Mouse (Mus musculus) MEL (cell line): ENCODE data around the gene Zfp575. TPM values are rescaled to one million over a fixed set of nuclear protein-coding genes. Genes with fewer than 3 reads are reported as not detected.
A peak's percentile ranks its signal among the peaks of the same experiment; 100 is the strongest.

Source experiments
- DNase-seq: peaks from one replicate; pipeline ENCODE4 v3.0.0; 2011; ENCODE audit warnings: low read depth, low spot score
- H3K27ac ChIP-seq: 2 replicates; pipeline ENCODE4 v1.5.1; 2012; ENCODE audit warnings: low read depth, mild to moderate bottlenecking, control low read depth, low read length, moderate library complexity; ENCODE audit not compliant: control insufficient read depth
- H3K27me3 ChIP-seq, 2 experiments: fragments of 150-350 bp in 1 of 2; sonication (generic) in 1 of 2; 2 replicates each; pipeline ENCODE4 v1.6.1; 2012; ENCODE audit warnings: low read length in 2 of 2, mild to moderate bottlenecking in 2 of 2, improper control_type of control experiment in 1 of 2, moderate library complexity in 1 of 2; ENCODE audit not compliant: insufficient read depth in 2 of 2, control insufficient read depth in 1 of 2
- H3K36me3 ChIP-seq, 2 experiments: 2 replicates each; pipeline ENCODE4 v1.6.1; 2012 to 2014; ENCODE audit warnings: low read length in 2 of 2, improper control_type of control experiment in 1 of 2, inconsistent platforms in 1 of 2, mild to moderate bottlenecking in 1 of 2; ENCODE audit not compliant: insufficient read depth in 2 of 2, control insufficient read depth in 1 of 2
- H3K4me1 ChIP-seq, 2 experiments: fragments of 150-350 bp in 1 of 2; sonication (generic) in 1 of 2; 2 replicates each; pipeline ENCODE4 v1.6.1; 2012; ENCODE audit warnings: low read length in 2 of 2, improper control_type of control experiment in 1 of 2, mild to moderate bottlenecking in 1 of 2; ENCODE audit not compliant: insufficient read depth in 2 of 2, control insufficient read depth in 1 of 2
- H3K4me3 ChIP-seq, 2 experiments: fragments of 150-350 bp in 1 of 2; sonication (generic) in 1 of 2; 2 replicates each; pipeline ENCODE4 v1.5.1; 2012; ENCODE audit warnings: low read depth in 2 of 2, low read length in 2 of 2, mild to moderate bottlenecking in 2 of 2, moderate library complexity in 2 of 2, control low read depth in 1 of 2, improper control_type of control experiment in 1 of 2; ENCODE audit not compliant: control insufficient read depth in 1 of 2, insufficient read depth in 1 of 2
- H3K79me2 ChIP-seq: 2 replicates; pipeline ENCODE4 v1.6.1; 2012; ENCODE audit warnings: mild to moderate bottlenecking, low read length, moderate library complexity; ENCODE audit not compliant: control insufficient read depth, poor library complexity, insufficient read depth
- H3K9ac ChIP-seq: 2 replicates; pipeline ENCODE4 v1.6.1; 2012; ENCODE audit warnings: low read depth, mild to moderate bottlenecking, control low read depth, low read length, moderate library complexity; ENCODE audit not compliant: control insufficient read depth, poor library complexity, severe bottlenecking
- H3K9me3 ChIP-seq: fragments of 150-350 bp; sonication (generic); replicated peaks from 2 replicates; pipeline ENCODE4 v1.6.1; 2012; ENCODE audit warnings: mild to moderate bottlenecking, low read length, improper control_type of control experiment, moderate library complexity; ENCODE audit not compliant: insufficient read depth
- CHD2 ChIP-seq: IDR thresholded peaks from 2 replicates; pipeline ENCODE4 v1.6.1; 2011; ENCODE audit warnings: low read length, improper control_type of control experiment
- CTCF ChIP-seq, 3 experiments: IDR thresholded peaks in 2 of 3; conservative IDR thresholded peaks in 1 of 3; 2 replicates each; pipeline ENCODE4 v1.5.1; 2011 to 2012; ENCODE audit warnings: low read length in 3 of 3, low read depth in 2 of 3, mild to moderate bottlenecking in 2 of 3, improper control_type of control experiment in 1 of 3, inconsistent platforms in 1 of 3, mixed read lengths in 1 of 3, moderate library complexity in 1 of 3; ENCODE audit not compliant: control insufficient read depth in 1 of 3, insufficient read depth in 1 of 3, poor library complexity in 1 of 3, severe bottlenecking in 1 of 3
- E2F4 ChIP-seq: IDR thresholded peaks from 2 replicates; pipeline ENCODE4 v1.6.1; 2011; ENCODE audit warnings: low read depth, low read length, improper control_type of control experiment, borderline replicate concordance
- GATA1 ChIP-seq: IDR thresholded peaks from 2 replicates; pipeline ENCODE4 v1.6.1; 2011; ENCODE audit warnings: low read depth, low read length, improper control_type of control experiment
- JUND ChIP-seq: IDR thresholded peaks from 2 replicates; pipeline ENCODE4 v1.6.1; 2011; ENCODE audit warnings: low read depth, mild to moderate bottlenecking, improper control_type of control experiment, low read length
- KAT2A ChIP-seq: conservative IDR thresholded peaks from 2 replicates; pipeline ENCODE4 v1.6.1; 2012; ENCODE audit warnings: low read depth, low read length, improper control_type of control experiment, inconsistent platforms
- MAFK ChIP-seq: IDR thresholded peaks from 2 replicates; pipeline ENCODE4 v1.6.1; 2011; ENCODE audit warnings: low read depth, mild to moderate bottlenecking, low read length, improper control_type of control experiment, borderline replicate concordance
- MXI1 ChIP-seq: IDR thresholded peaks from 2 replicates; pipeline ENCODE4 v1.6.1; 2011; ENCODE audit warnings: mild to moderate bottlenecking, low read depth, low read length, improper control_type of control experiment
- NRF1 ChIP-seq: IDR thresholded peaks from 2 replicates; pipeline ENCODE4 v1.6.1; 2014; ENCODE audit warnings: low read depth, mild to moderate bottlenecking, inconsistent platforms, low read length, improper control_type of control experiment, moderate library complexity; ENCODE audit not compliant: poor library complexity, insufficient read depth, severe bottlenecking
- POLR2AphosphoS5 ChIP-seq: IDR thresholded peaks from 2 replicates; pipeline ENCODE4 v1.6.1; 2012; ENCODE audit warnings: low read depth, borderline replicate concordance, mild to moderate bottlenecking, inconsistent platforms, low read length, moderate library complexity, mixed read lengths
- RAD21 ChIP-seq: IDR thresholded peaks from 2 replicates; pipeline ENCODE4 v1.6.1; 2011; ENCODE audit warnings: mild to moderate bottlenecking, low read depth, low read length, improper control_type of control experiment
- SIN3A ChIP-seq: IDR thresholded peaks from 2 replicates; pipeline ENCODE4 v1.6.1; 2012; ENCODE audit warnings: low read length, improper control_type of control experiment, inconsistent platforms
- SMC3 ChIP-seq: IDR thresholded peaks from 2 replicates; pipeline ENCODE4 v1.6.1; 2011; ENCODE audit warnings: low read depth, low read length, improper control_type of control experiment
- TAL1 ChIP-seq: IDR thresholded peaks from 2 replicates; pipeline ENCODE4 v1.6.1; 2012; ENCODE audit warnings: mild to moderate bottlenecking, inconsistent platforms, low read length, moderate library complexity, mixed read lengths
- TBP ChIP-seq: IDR thresholded peaks from 2 replicates; pipeline ENCODE4 v1.8.0; 2011; ENCODE audit warnings: low read depth, low read length, improper control_type of control experiment
- TCF12 ChIP-seq: IDR thresholded peaks from 2 replicates; pipeline ENCODE4 v1.6.1; 2014; ENCODE audit warnings: low read depth, mild to moderate bottlenecking, inconsistent platforms, low read length, improper control_type of control experiment, moderate library complexity
- USF2 ChIP-seq, 2 experiments: IDR thresholded peaks; 2 replicates each; pipeline ENCODE4 v1.6.1; 2011 to 2012; ENCODE audit warnings: improper control_type of control experiment in 2 of 2, low read length in 2 of 2, borderline replicate concordance in 1 of 2, inconsistent platforms in 1 of 2, low read depth in 1 of 2, mild to moderate bottlenecking in 1 of 2; ENCODE audit not compliant: insufficient read depth in 1 of 2
- ZKSCAN1 ChIP-seq: IDR thresholded peaks from 2 replicates; pipeline ENCODE4 v1.6.1; 2012; ENCODE audit warnings: low read depth, mild to moderate bottlenecking, inconsistent platforms, low read length, improper control_type of control experiment, moderate library complexity
- ZNF384 ChIP-seq: IDR thresholded peaks from 2 replicates; pipeline ENCODE4 v1.6.1; 2012; ENCODE audit warnings: low read depth, mild to moderate bottlenecking, inconsistent platforms, low read length, improper control_type of control experiment
- polyA plus RNA-seq, 2 experiments: library from polyadenylated mRNA; stranded (reverse) in 1 of 2; unstranded in 1 of 2; fragments of >175 nt in 1 of 2; fragments of >200 nt in 1 of 2; gene quantifications; 2 replicates each; pipeline versions ENCODE4 v1.2.1 to v1.2.4; 2012; ENCODE audit warnings: low replicate concordance in 2 of 2, low read depth in 1 of 2; ENCODE audit not compliant: insufficient read length in 2 of 2, insufficient read depth in 1 of 2, missing spikeins in 1 of 2
- total RNA-seq: library from RNA; depleted of rRNA; stranded (reverse); fragments of 300-350 nt; gene quantifications from 2 replicates; pipeline ENCODE4 v1.2.3, GENCODE M21; 2012

Zfp575 gene
- total and polyA plus RNA-seq, 3 experiments, result 0.50 to 0.58 TPM; not detected in 1

DNA sequence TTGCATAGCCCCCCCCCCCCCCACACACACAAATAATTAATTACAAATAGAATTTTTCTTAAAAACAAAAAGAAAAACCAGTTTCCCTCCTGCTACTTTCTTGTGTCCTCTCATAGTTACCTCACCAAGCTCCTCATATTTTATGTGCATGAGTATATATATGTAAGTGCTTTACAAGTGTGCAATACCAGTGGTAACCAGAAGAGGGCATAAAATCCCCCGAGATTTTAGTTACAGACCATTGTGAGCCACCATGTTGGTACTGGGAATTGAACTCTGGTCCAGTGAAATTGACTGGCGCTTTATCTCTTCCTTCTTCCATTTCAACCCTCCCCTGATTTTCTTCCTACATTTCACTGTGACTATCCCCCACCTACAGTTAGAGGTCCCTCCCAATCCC, 42.9 kb downstream of the Zfp575 start:
- Histone ChIP-seq H3K79me2 (peaks cover 9% of the 10 kb centered on the region), H3K36me3 (no peaks in the 10 kb centered on the region; a peak in 1 of 4 replicates), H3K9me3 (no peaks in the 10 kb centered on the region), H3K27ac (no peak overlapping the region), H3K27me3 (no peaks in the 10 kb centered on the region), H3K4me1 (peaks cover 0 to 9% of the 10 kb centered on the region in 2 experiments; a peak in 2 of 4 replicates), H3K4me3 (no peak overlapping the region), H3K9ac (no peak overlapping the region)
- TF ChIP-seq CTCF (IDR thresholded peaks at IDR 0.05 in 2 of 3, conservative IDR thresholded peaks at IDR 0.05 in 1 of 3; ENCODE audit: control insufficient read depth in 1 of 3, insufficient read depth in 1 of 3, low read depth in 2 of 3, low read length in 3 of 3, poor library complexity in 1 of 3, severe bottlenecking in 1 of 3), result peak in 2 of 3 experiments; percentile 43 to 63; a peak in 4 of 6 replicates
- no peak for TF ChIP-seq ZKSCAN1
- peak; percentile 67 for DNase-seq

- H3K9ac ChIP-seq, result no peak overlapping the region
Observed at GRCm38 (mm10) chr7:24539686-24540085, 47.8 kb downstream of the Zfp575 start.

GRCm38 (mm10) chr7:24538701-24539100, 48.7 kb downstream of the Zfp575 start:
- Histone ChIP-seq H3K27ac (no peak overlapping the region), H3K79me2 (no peaks in the 10 kb centered on the region), H3K9me3 (no peaks in the 10 kb centered on the region), H3K4me1 (no peaks in the 10 kb centered on the region), H3K36me3 (no peaks in the 10 kb centered on the region), H3K9ac (no peak overlapping the region), H3K27me3 (no peaks in the 10 kb centered on the region), H3K4me3 (no peak overlapping the region)
- DNase-seq, result peak; percentile 25
- no peak for TF ChIP-seq GATA1
- TF ChIP-seq KAT2A, result no peak
- TF ChIP-seq JUND, result no peak
- no peak for TF ChIP-seq TCF12
- TF ChIP-seq SIN3A, result no peak
- TF ChIP-seq SMC3, result no peak
- no peak for TF ChIP-seq RAD21
- TF ChIP-seq MXI1, result no peak
- TF ChIP-seq ZKSCAN1, result no peak
- TF ChIP-seq E2F4, result no peak
- TF ChIP-seq NRF1, result no peak
- TF ChIP-seq ZNF384, result no peak
- TF ChIP-seq CHD2, result no peak
- no peak for TF ChIP-seq MAFK
- TF ChIP-seq USF2 (IDR thresholded peaks at IDR 0.05; ENCODE audit: borderline replicate concordance in 1 of 2, insufficient read depth in 1 of 2, low read depth in 1 of 2, low read length in 2 of 2), result no peak

More at GRCm38 (mm10) chr7:24539686-24540085, 47.8 kb downstream of the Zfp575 start:
- DNase-seq, result no peak
- no peak overlapping the region for H3K4me3 ChIP-seq
- no peaks in the 10 kb centered on the region for H3K9me3 ChIP-seq
- no peaks in the 10 kb centered on the region for H3K27me3 ChIP-seq
- H3K4me1 ChIP-seq, result no peaks in the 10 kb centered on the region
- no peaks in the 10 kb centered on the region for H3K79me2 ChIP-seq
- TF ChIP-seq POLR2AphosphoS5 (no peak), TBP (no peak), MAFK (no peak), TAL1 (no peak), SIN3A (no peak)
- H3K27ac ChIP-seq, result no peak overlapping the region
- H3K36me3 ChIP-seq, result no peaks in the 10 kb centered on the region
